Mouse (Mus musculus) heart, adult 8-10 months (tissue): ENCODE measurements around the gene Zfp978. TPM values are rescaled to one million over a fixed set of nuclear protein-coding genes. Genes with fewer than 3 reads are reported as not detected.

ENCODE experiments used
- total RNA-seq, 4 experiments: library from RNA; stranded (reverse); gene quantifications; 2 replicates each; pipeline ENCODE4 v1.2.4; 2022

Gene Zfp978
- total RNA-seq, 4 experiments from 2014 or later: 0.98 TPM; not detected in 3

Other genes starting within 250 kb of the Zfp978 start
- gene Zfp991, start 229.3 kb upstream of the Zfp978 start, total RNA-seq: 1 to 10 TPM; 3.1 to 6.8 (median 5.0) TPM
- not detected for gene Zfp988, start 55.6 kb upstream of the Zfp978 start, total RNA-seq
- 1 to 10 TPM; 8.1 to 9.8 (median 9.1) TPM for gene Zfp982, start 131.1 kb downstream of the Zfp978 start, total RNA-seq
- under 1 TPM in 3 of 4 experiments, not detected in 1; 0.16 to 0.31 (median 0.28) TPM for gene Gm16503, start 178.9 kb downstream of the Zfp978 start, total RNA-seq
- under 1 TPM; 0.16 to 0.63 (median 0.28) TPM for gene Zfp985, start 192.0 kb downstream of the Zfp978 start, total RNA-seq